Mouse (Mus musculus) intestine, embryonic 16.5 days (tissue): Measurements from ENCODE around the gene Cds1. TPM values are rescaled to one million over a fixed set of nuclear protein-coding genes. Genes with fewer than 3 reads are reported as not detected.

Experiments
- ATAC-seq: fragments of 200-750 bp; cut with Nextera tagmentation; 2 replicates; pipeline ENCODE4 v1.8.0; 2017; ENCODE audit warnings: moderate TSS enrichment, moderate library complexity
- H3K27ac ChIP-seq: fragments of 300-500 bp; sonication (generic); 2 replicates; pipeline ENCODE4 v1.5.1; 2014; ENCODE audit warnings: mild to moderate bottlenecking, low read length
- H3K27me3 ChIP-seq: fragments of 300-500 bp; sonication (generic); replicated peaks from 2 replicates; pipeline ENCODE4 v1.6.1; 2014; ENCODE audit warnings: low read length, control low read depth, mixed read lengths; ENCODE audit not compliant: control insufficient read depth, insufficient read depth
- H3K36me3 ChIP-seq: fragments of 300-500 bp; sonication (generic); 2 replicates; pipeline ENCODE4 v1.6.1; 2014; ENCODE audit warnings: low read length, control low read depth; ENCODE audit not compliant: control insufficient read depth, insufficient read depth
- H3K4me1 ChIP-seq: fragments of 300-500 bp; sonication (generic); 2 replicates; pipeline ENCODE4 v1.6.1; 2014; ENCODE audit warnings: low read length, control low read depth, mixed read lengths; ENCODE audit not compliant: control insufficient read depth, insufficient read depth
- H3K4me2 ChIP-seq: fragments of 300-500 bp; sonication (generic); 2 replicates; pipeline ENCODE4 v1.6.1; 2014; ENCODE audit warnings: low read depth, low read length, control low read depth
- H3K4me3 ChIP-seq: fragments of 300-500 bp; sonication (generic); 2 replicates; pipeline ENCODE4 v1.5.1; 2014; ENCODE audit warnings: mild to moderate bottlenecking, low read length
- H3K9ac ChIP-seq: fragments of 300-500 bp; sonication (generic); 2 replicates; pipeline ENCODE4 v1.6.1; 2014; ENCODE audit warnings: low read depth, low read length
- H3K9me3 ChIP-seq: fragments of 300-500 bp; sonication (generic); 2 replicates; pipeline ENCODE4 v1.6.1; 2016; ENCODE audit warnings: low read length, control low read depth; ENCODE audit not compliant: control insufficient read depth
- WGBS: fragments of 180-500 bp; shearing (Covaris S2); extraction: QIAGEN DNeasy Blood & Tissue Kit; methylation state at CpG from one replicate; pipeline ENCODE4 v1.1.7; 2014; 5-methylcytosine and 5-hydroxymethylcytosine counted together
- polyA plus RNA-seq: library from polyadenylated mRNA; unstranded; fragments of >200 nt; fragmentation: Nextera tagmentation; extraction: Ambion mirVana; gene quantifications from 2 replicates; pipeline ENCODE4 v1.2.1, GENCODE M21; 2015

Cds1 gene
- polyA plus RNA-seq, 1 experiment from 2014 or later = 24.8 TPM

GRCm38 (mm10) chr5:101819844-101820243, 54.9 kb downstream of the Cds1 start:
- 28% methylated on average over 7 of the region's 7 CpGs for WGBS
- H3K27ac ChIP-seq = no peak overlapping the region
- no peak overlapping the region for H3K9ac ChIP-seq

GRCm38 (mm10) chr5:101821052-101821451, 56.1 kb downstream of the Cds1 start:
- H3K4me1 ChIP-seq = peaks cover 15% of the 10 kb centered on the region; the same call in 1 of the 2 replicates
- H3K4me3 ChIP-seq = no peak overlapping the region
- no peaks in the 10 kb centered on the region for H3K27me3 ChIP-seq
- 0 out of 2 replicates have a peak overlapping the region, but pooled peaks have one; percentile 7 for H3K9ac ChIP-seq
- ATAC-seq = peak; percentile 78
- H3K4me2 ChIP-seq = no peak overlapping the region
- peak overlapping the region; percentile 75 for H3K27ac ChIP-seq
- WGBS = 61% methylated on average over 8 of the region's 8 CpGs
- no peaks in the 10 kb centered on the region for H3K9me3 ChIP-seq
- no peaks in the 10 kb centered on the region for H3K36me3 ChIP-seq

More at GRCm38 (mm10) chr5:101819844-101820243, 54.9 kb downstream of the Cds1 start:
- Histone ChIP-seq H3K4me1 (peaks cover 7% of the 10 kb centered on the region; the same call in 1 of the 2 replicates), H3K9me3 (no peaks in the 10 kb centered on the region), H3K4me2 (no peak overlapping the region), H3K27me3 (no peaks in the 10 kb centered on the region), H3K36me3 (no peaks in the 10 kb centered on the region), H3K4me3 (no peak overlapping the region)
- no peak for ATAC-seq

- 59% methylated on average over 17 of the region's 17 CpGs for WGBS
- peak; percentile 63 for ATAC-seq
- peak overlapping the region; percentile 7; the same call in 1 of the 2 replicates for H3K4me2 ChIP-seq
- H3K9ac ChIP-seq = 0 out of 2 replicates have a peak overlapping the region, but pooled peaks have one; percentile 7
- peaks cover 17% of the 10 kb centered on the region for H3K4me1 ChIP-seq
- no peaks in the 10 kb centered on the region for H3K27me3 ChIP-seq
- H3K27ac ChIP-seq = peak overlapping the region; percentile 75
- no peaks in the 10 kb centered on the region for H3K36me3 ChIP-seq
- no peak overlapping the region for H3K4me3 ChIP-seq
- no peaks in the 10 kb centered on the region for H3K9me3 ChIP-seq
These were observed 56.8 kb downstream of the Cds1 start for GRCm38 (mm10) chr5:101821491-101822310.

- 47% methylated on average over 6 of the region's 6 CpGs for WGBS
- Histone ChIP-seq H3K27me3 (no peaks in the 10 kb centered on the region), H3K4me1 (peaks cover 22% of the 10 kb centered on the region), H3K9ac (no peak overlapping the region), H3K4me3 (no peak overlapping the region), H3K4me2 (no peak overlapping the region), H3K9me3 (no peaks in the 10 kb centered on the region), H3K27ac (peak overlapping the region; percentile 75), H3K36me3 (no peaks in the 10 kb centered on the region)
- no peak for ATAC-seq
These were observed 57.4 kb downstream of the Cds1 start for GRCm38 (mm10) chr5:101822311-101822670.

- ATAC-seq = no peak
- H3K9me3 ChIP-seq = no peaks in the 10 kb centered on the region
- 43% methylated on average over 13 of the region's 13 CpGs for WGBS
- H3K4me1 ChIP-seq = peaks cover 28% of the 10 kb centered on the region
- H3K9ac ChIP-seq = 0 out of 2 replicates have a peak overlapping the region, but pooled peaks have one; percentile 16
- H3K4me3 ChIP-seq = no peak overlapping the region
- no peaks in the 10 kb centered on the region for H3K36me3 ChIP-seq
- H3K27ac ChIP-seq = peak overlapping the region; percentile 5; the same call in 1 of the 2 replicates
- no peaks in the 10 kb centered on the region for H3K27me3 ChIP-seq
- no peak overlapping the region for H3K4me2 ChIP-seq
These were observed 60.4 kb downstream of the Cds1 start for GRCm38 (mm10) chr5:101825111-101825911.

GRCm38 (mm10) chr5:101826531-101826970, 61.6 kb downstream of the Cds1 start:
- no peaks in the 10 kb centered on the region for H3K9me3 ChIP-seq
- peak; percentile 66 for ATAC-seq
- H3K27ac ChIP-seq = peak overlapping the region; percentile 81

GRCm38 (mm10) chr5:101827477-101827876, 62.5 kb downstream of the Cds1 start:
- H3K4me3 ChIP-seq = no peak overlapping the region
- H3K27me3 ChIP-seq = no peaks in the 10 kb centered on the region
- H3K9ac ChIP-seq = no peak overlapping the region
- WGBS = 30% methylated on average over 12 of the region's 12 CpGs
- H3K4me2 ChIP-seq = no peak overlapping the region
- ATAC-seq = no peak
- H3K9me3 ChIP-seq = no peaks in the 10 kb centered on the region
- H3K36me3 ChIP-seq = no peaks in the 10 kb centered on the region
- peaks cover 22% of the 10 kb centered on the region for H3K4me1 ChIP-seq
- H3K27ac ChIP-seq = no peak overlapping the region

More at GRCm38 (mm10) chr5:101826531-101826970, 61.6 kb downstream of the Cds1 start:
- no peaks in the 10 kb centered on the region for H3K36me3 ChIP-seq
- peak overlapping the region; percentile 25 for H3K9ac ChIP-seq
- no peaks in the 10 kb centered on the region for H3K27me3 ChIP-seq
- peak overlapping the region; percentile 28 for H3K4me3 ChIP-seq
- H3K4me2 ChIP-seq = peak overlapping the region; percentile 59
- H3K4me1 ChIP-seq = peaks cover 25% of the 10 kb centered on the region
- WGBS = 8% methylated on average over 15 of the region's 15 CpGs

- Histone ChIP-seq H3K4me2 (no peak overlapping the region), H3K27me3 (no peaks in the 10 kb centered on the region), H3K36me3 (no peaks in the 10 kb centered on the region), H3K4me1 (peaks cover 22% of the 10 kb centered on the region), H3K4me3 (no peak overlapping the region), H3K27ac (no peak overlapping the region), H3K9ac (no peak overlapping the region), H3K9me3 (no peaks in the 10 kb centered on the region)
- no peak for ATAC-seq
- WGBS = 75% methylated on average over 3 of the region's 3 CpGs
These were observed 64.0 kb downstream of the Cds1 start for GRCm38 (mm10) chr5:101828932-101829331.

GRCm38 (mm10) chr5:101830180-101830579, 65.2 kb downstream of the Cds1 start:
- Histone ChIP-seq H3K9me3 (no peaks in the 10 kb centered on the region), H3K27ac (peak overlapping the region; percentile 69), H3K9ac (no peak overlapping the region), H3K4me2 (no peak overlapping the region), H3K4me3 (no peak overlapping the region), H3K36me3 (peaks cover 2% of the 10 kb centered on the region; the same call in 1 of the 2 replicates), H3K27me3 (no peaks in the 10 kb centered on the region), H3K4me1 (peaks cover 18% of the 10 kb centered on the region)
- WGBS = 63% methylated on average over 8 of the region's 8 CpGs
- ATAC-seq = peak; percentile 80
